Mouse (Mus musculus) kidney, adult 2 months (tissue): ENCODE measurements around the gene Hacd3.

Source experiments
- CTCF ChIP-seq: fragments of 200-500 bp; conservative IDR thresholded peaks from 2 replicates; pipeline ENCODE4 v1.5.1; 2011; ENCODE audit warnings: low read depth, mild to moderate bottlenecking, control low read depth, low read length, moderate library complexity, mixed read lengths; ENCODE audit not compliant: insufficient read depth, insufficient read length
- POLR2A ChIP-seq: fragments of 200-500 bp; IDR thresholded peaks from one replicate; pipeline ENCODE4 v1.6.1; 2011; ENCODE audit warnings: low read depth, low read length, control low read depth

DNA sequence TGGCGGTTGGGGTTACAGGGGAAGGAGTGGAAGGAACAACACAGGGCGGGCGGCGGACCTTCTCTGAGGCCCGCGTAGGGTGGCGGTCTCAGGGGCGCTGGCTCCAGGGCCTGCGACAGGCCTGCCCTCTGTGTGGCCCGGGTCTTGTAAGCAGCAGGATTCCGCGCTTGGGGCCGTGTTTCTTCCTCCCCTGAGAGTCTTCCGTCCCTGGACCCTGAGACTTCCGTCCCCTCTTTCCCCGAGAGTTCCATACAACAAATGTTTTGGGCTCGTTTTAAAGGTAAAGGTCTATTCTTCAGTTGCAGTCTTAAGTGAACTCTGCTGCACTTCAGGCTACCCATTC, 60.5 kb downstream of the Hacd3 start:
- TF ChIP-seq CTCF (no peak), POLR2A (no peak)
